Mouse (Mus musculus) neural tube, embryonic 13.5 days (tissue): ENCODE results near the gene Casp14. TPM values are rescaled to one million over a fixed set of nuclear protein-coding genes. Genes with fewer than 3 reads are reported as not detected.

ENCODE experiments used
- ATAC-seq: fragments of 200-750 bp; cut with Nextera tagmentation; 2 replicates; pipeline ENCODE4 v1.8.0; 2017; ENCODE audit warnings: low read depth, mild to moderate bottlenecking, moderate TSS enrichment, moderate library complexity
- H3K27ac ChIP-seq: fragments of 300-500 bp; sonication (generic); replicated peaks from 2 replicates; pipeline ENCODE4 v1.5.1; 2015; ENCODE audit warnings: moderate library complexity, mild to moderate bottlenecking, inconsistent platforms
- H3K27me3 ChIP-seq: fragments of 300-500 bp; sonication (generic); 2 replicates; pipeline ENCODE4 v1.6.1; 2015; ENCODE audit warnings: mild to moderate bottlenecking, inconsistent platforms
- H3K36me3 ChIP-seq: fragments of 300-500 bp; sonication (generic); 2 replicates; pipeline ENCODE4 v1.6.1; 2015; ENCODE audit warnings: mild to moderate bottlenecking, inconsistent platforms
- H3K4me1 ChIP-seq: fragments of 300-500 bp; sonication (generic); replicated peaks from 2 replicates; pipeline ENCODE4 v1.6.1; 2015; ENCODE audit warnings: inconsistent platforms
- H3K4me2 ChIP-seq: fragments of 300-500 bp; sonication (generic); 2 replicates; pipeline ENCODE4 v1.6.1; 2015; ENCODE audit warnings: inconsistent platforms, mild to moderate bottlenecking, moderate library complexity
- H3K4me3 ChIP-seq: fragments of 300-500 bp; sonication (generic); 2 replicates; pipeline ENCODE4 v1.5.1; 2015; ENCODE audit warnings: mild to moderate bottlenecking, inconsistent platforms
- H3K9ac ChIP-seq: fragments of 300-500 bp; sonication (generic); 2 replicates; pipeline ENCODE4 v1.6.1; 2015; ENCODE audit warnings: moderate library complexity, mild to moderate bottlenecking, inconsistent platforms
- H3K9me3 ChIP-seq: fragments of 300-500 bp; sonication (generic); 2 replicates; pipeline ENCODE4 v1.6.1; 2016; ENCODE audit warnings: inconsistent platforms
- WGBS: fragments of 180-500 bp; shearing (Covaris S2); methylation state at CpG from one replicate; pipeline ENCODE4 v1.1.7; 2015; 5-methylcytosine and 5-hydroxymethylcytosine counted together
- polyA plus RNA-seq: library from polyadenylated mRNA; unstranded; fragments of >200 nt; fragmentation: Nextera tagmentation; extraction: Ambion mirVana; gene quantifications from 2 replicates; pipeline ENCODE4 v1.2.1, GENCODE M21; 2015

Gene Casp14
- polyA plus RNA-seq, result not detected in 2 replicates

DNA sequence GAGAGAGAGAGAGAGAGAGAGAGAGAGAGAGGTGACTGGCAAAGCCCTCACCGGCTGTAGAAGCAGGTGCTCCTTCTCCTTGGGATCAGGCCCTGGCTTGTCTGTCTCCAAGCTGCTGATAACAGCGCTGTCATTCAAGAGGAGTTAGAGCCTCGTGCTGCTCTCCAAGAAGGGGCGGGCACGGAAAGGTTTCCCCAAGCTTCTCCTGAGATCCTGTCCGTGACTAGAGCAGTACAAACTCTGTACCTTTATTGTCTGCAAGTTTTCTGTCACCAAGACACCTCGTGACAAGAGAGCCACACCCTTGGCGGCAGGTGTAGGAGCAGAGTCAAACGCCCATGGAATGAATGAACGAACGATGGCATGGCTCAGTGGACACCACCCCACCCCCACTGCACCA, at the start of gene Casp14:
TSS of gene Casp14 (minus strand) at position 239 of the 400 bp plus-strand sequence.
- H3K4me3 ChIP-seq, result no peak within 1 kb of the TSS
- H3K36me3 ChIP-seq, result no peaks in the 10 kb centered on the region
- no peak within 1 kb of the TSS for H3K9ac ChIP-seq
- no peak within 1 kb of the TSS for H3K4me2 ChIP-seq
- no peaks in the 10 kb centered on the region for H3K27me3 ChIP-seq
- ATAC-seq, result no peak
- H3K4me1 ChIP-seq, result no peaks in the 10 kb centered on the region
- no peak within 1 kb of the TSS for H3K27ac ChIP-seq
- H3K9me3 ChIP-seq, result no peaks in the 10 kb centered on the region
- 75% methylated on average over 10 of the region's 11 CpGs for WGBS

- Histone ChIP-seq H3K4me1 (no peaks in the 10 kb centered on the region), H3K9ac (no peak overlapping the region), H3K27ac (no peak overlapping the region), H3K4me3 (no peak overlapping the region), H3K4me2 (no peak overlapping the region), H3K9me3 (0 out of 2 replicates have a peak, but pooled peaks cover 4% of the 10 kb centered on the region), H3K27me3 (no peaks in the 10 kb centered on the region), H3K36me3 (no peaks in the 10 kb centered on the region)
- ATAC-seq, result no peak
- WGBS, result 88% methylated on average over 1 of the region's 1 CpGs
Observed at GRCm38 (mm10) chr10:78765570-78765969, 47.5 kb upstream of the Casp14 start.

DNA sequence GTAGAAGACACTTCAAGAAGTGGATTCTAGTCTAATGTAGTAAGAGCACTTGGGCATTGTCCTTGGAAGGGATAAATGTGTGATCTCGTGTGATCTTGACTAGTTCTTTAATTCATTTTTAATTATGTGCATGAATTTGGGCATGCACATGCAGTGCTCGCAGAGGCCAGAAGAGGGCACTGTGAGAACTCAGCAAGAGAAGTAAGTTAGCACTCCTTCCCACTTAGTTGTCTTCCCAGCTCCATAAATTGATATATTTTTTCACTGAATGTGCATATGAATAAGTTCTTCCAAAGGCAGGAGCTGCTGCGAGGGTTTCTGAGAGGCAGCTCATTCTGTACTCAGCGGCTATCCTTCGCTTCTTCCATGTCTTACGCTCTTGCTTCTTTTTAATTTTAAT, 37.9 kb upstream of the Casp14 start:
- no peak overlapping the region for H3K4me2 ChIP-seq

GRCm38 (mm10) chr10:78752452-78753191, 34.5 kb upstream of the Casp14 start, which contains the start of gene Ccdc105:
Gene Ccdc105, minus strand, starts transcription at chr10:78753065.
- Histone ChIP-seq H3K9ac (peak within 1 kb of the TSS; percentile 79), H3K27ac (peak within 1 kb of the TSS; percentile 91), H3K9me3 (no peaks in the 10 kb centered on the region), H3K4me3 (peak within 1 kb of the TSS; percentile 53), H3K4me1 (peaks cover 8% of the 10 kb centered on the region), H3K36me3 (no peaks in the 10 kb centered on the region), H3K4me2 (peak within 1 kb of the TSS; percentile 78), H3K27me3 (peaks cover 20% of the 10 kb centered on the region)
- ATAC-seq, result peak; percentile 96
- under 1% methylated on average over 59 of the region's 61 CpGs for WGBS

More for the DNA sequence above, 37.9 kb upstream of the Casp14 start:
- Histone ChIP-seq H3K9ac (no peak overlapping the region), H3K27ac (no peak overlapping the region), H3K4me1 (peaks cover 7% of the 10 kb centered on the region), H3K27me3 (peaks cover 7% of the 10 kb centered on the region; the same call in 1 of the 2 replicates), H3K4me3 (no peak overlapping the region), H3K36me3 (no peaks in the 10 kb centered on the region), H3K9me3 (no peaks in the 10 kb centered on the region)
- ATAC-seq, result no peak
- 36% methylated on average over 6 of the region's 6 CpGs for WGBS

DNA sequence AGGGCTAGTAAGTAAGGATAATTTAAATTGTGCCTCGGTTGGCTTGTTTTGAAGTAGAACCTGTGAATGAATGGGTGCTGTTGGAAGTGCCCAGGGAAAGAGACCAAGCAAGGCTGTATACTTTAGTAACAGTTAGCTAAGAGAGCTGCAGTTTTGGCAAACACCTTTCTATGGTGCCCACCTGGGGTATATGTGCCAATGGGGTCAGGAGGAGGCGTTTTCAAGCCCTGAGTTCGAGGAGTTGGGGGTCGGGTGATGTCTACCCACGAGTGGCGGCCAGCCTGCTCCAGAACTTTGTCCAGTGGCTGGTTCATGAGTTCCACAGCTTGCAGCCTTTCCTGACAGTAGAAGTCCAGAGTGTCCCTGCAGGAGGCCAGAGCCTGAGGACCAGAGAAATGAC, 30.9 kb upstream of the Casp14 start:
- 89% methylated on average over 6 of the region's 6 CpGs for WGBS
- no peak for ATAC-seq

DNA sequence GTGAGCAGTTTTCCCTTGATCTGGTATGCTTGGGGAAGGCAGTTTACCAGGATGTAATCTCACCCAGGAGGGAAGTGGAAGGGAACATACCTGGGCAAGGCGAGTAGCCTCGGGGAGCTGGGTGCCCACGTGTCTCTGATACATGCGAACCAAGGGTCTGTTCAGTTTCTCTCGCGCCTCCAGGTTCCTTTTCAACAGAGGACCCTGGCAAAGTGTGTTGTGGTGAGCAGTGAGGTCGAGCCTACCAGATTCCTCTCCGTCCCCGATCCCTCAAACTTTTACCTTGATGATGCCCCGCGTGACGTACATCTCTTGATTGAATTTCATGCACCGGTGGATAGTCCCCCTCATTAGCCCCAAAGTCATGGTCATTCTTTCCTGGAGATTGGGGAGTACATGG, 30.1 kb upstream of the Casp14 start:
- Histone ChIP-seq H3K27me3 (peaks cover 20% of the 10 kb centered on the region), H3K4me1 (peaks cover 13% of the 10 kb centered on the region), H3K27ac (no peak overlapping the region), H3K4me3 (no peak overlapping the region), H3K4me2 (peak overlapping the region; percentile 60), H3K9ac (no peak overlapping the region), H3K36me3 (no peaks in the 10 kb centered on the region), H3K9me3 (no peaks in the 10 kb centered on the region)
- 80% methylated on average over 13 of the region's 13 CpGs for WGBS
- no peak for ATAC-seq

More for the DNA sequence above, 30.9 kb upstream of the Casp14 start:
- Histone ChIP-seq H3K4me3 (no peak overlapping the region), H3K27ac (no peak overlapping the region), H3K4me1 (peaks cover 13% of the 10 kb centered on the region), H3K9ac (no peak overlapping the region), H3K36me3 (no peaks in the 10 kb centered on the region), H3K4me2 (no peak overlapping the region), H3K27me3 (peaks cover 20% of the 10 kb centered on the region), H3K9me3 (no peaks in the 10 kb centered on the region)

- Histone ChIP-seq H3K4me3 (peak overlapping the region; percentile 38), H3K4me1 (peaks cover 12% of the 10 kb centered on the region), H3K27ac (no peak overlapping the region), H3K4me2 (peak overlapping the region; percentile 60), H3K27me3 (peaks cover 20% of the 10 kb centered on the region), H3K9me3 (no peaks in the 10 kb centered on the region), H3K36me3 (no peaks in the 10 kb centered on the region), H3K9ac (peak overlapping the region; percentile 61)
- ATAC-seq, result peak; percentile 87
- WGBS, result 1% methylated on average over 27 of the region's 27 CpGs
Observed at GRCm38 (mm10) chr10:78747035-78747721, 29.1 kb upstream of the Casp14 start.

- Histone ChIP-seq H3K36me3 (no peaks in the 10 kb centered on the region), H3K4me1 (peaks cover 6% of the 10 kb centered on the region; the same call in 1 of the 2 replicates), H3K4me3 (no peak overlapping the region), H3K9me3 (no peaks in the 10 kb centered on the region), H3K9ac (no peak overlapping the region), H3K4me2 (no peak overlapping the region), H3K27ac (no peak overlapping the region), H3K27me3 (peaks cover 10% of the 10 kb centered on the region; the same call in 1 of the 2 replicates)
- WGBS, result 62% methylated on average over 4 of the region's 4 CpGs
- ATAC-seq, result no peak
Observed at GRCm38 (mm10) chr10:78745453-78746232, 27.5 kb upstream of the Casp14 start.

DNA sequence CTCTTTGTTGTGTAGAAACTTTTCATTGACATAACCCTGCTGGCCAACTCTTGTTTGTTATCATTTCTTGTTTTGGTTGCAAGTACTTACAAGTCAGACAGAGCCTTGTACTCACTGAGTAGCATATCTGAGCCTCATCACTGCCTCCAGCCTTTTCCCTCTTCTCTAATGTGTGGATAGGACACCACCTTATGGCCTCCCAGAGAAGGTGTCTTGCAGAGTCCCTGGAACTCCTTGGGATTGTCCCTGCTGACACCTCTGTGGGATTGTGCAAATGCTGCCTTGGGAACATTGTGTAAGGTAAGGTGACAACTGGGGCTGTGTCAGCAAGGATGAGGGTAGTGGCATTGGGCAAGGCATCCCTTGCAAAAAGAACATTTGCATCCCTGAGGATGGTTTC, 25.6 kb upstream of the Casp14 start:
- H3K4me3 ChIP-seq, result no peak overlapping the region
- no peak overlapping the region for H3K4me2 ChIP-seq
- H3K36me3 ChIP-seq, result no peaks in the 10 kb centered on the region
- ATAC-seq, result no peak
- peaks cover 6% of the 10 kb centered on the region; the same call in 1 of the 2 replicates for H3K27me3 ChIP-seq
- no peak overlapping the region for H3K27ac ChIP-seq
- H3K4me1 ChIP-seq, result peaks cover 6% of the 10 kb centered on the region; the same call in 1 of the 2 replicates
- H3K9ac ChIP-seq, result no peak overlapping the region
- no peaks in the 10 kb centered on the region for H3K9me3 ChIP-seq

DNA sequence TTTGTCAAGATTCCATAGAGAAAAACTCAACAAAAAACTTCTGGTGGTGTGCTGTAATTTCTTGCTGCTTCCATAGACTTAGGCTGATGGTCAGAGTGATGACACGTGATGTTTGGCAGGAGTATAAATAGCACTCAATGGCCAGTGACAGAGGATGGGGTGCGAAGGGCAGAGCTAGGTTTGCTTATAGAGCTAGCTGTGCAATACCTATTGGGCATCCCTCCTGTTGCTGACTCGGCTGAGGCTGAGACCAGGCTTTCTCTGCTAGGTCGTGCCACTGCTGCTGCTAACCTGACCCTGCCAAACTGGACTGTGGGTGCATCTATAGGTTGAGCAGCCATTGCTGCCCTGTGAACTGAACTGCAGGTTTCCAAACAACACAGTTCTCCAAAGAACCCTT, 21.7 kb upstream of the Casp14 start:
- no peak for ATAC-seq
- no peaks in the 10 kb centered on the region for H3K36me3 ChIP-seq

GRCm38 (mm10) chr10:78727876-78728275, 9.8 kb upstream of the Casp14 start:
- H3K4me3 ChIP-seq, result no peak overlapping the region
- H3K9ac ChIP-seq, result no peak overlapping the region
- H3K27me3 ChIP-seq, result no peaks in the 10 kb centered on the region
- ATAC-seq, result no peak
- H3K4me1 ChIP-seq, result 0 out of 2 replicates have a peak, but pooled peaks cover 5% of the 10 kb centered on the region
- H3K4me2 ChIP-seq, result no peak overlapping the region
- no peaks in the 10 kb centered on the region for H3K9me3 ChIP-seq
- H3K27ac ChIP-seq, result no peak overlapping the region
- no peaks in the 10 kb centered on the region for H3K36me3 ChIP-seq
- 82% methylated on average over 5 of the region's 5 CpGs for WGBS

More for the DNA sequence above, 21.7 kb upstream of the Casp14 start:
- Histone ChIP-seq H3K9me3 (no peaks in the 10 kb centered on the region), H3K4me2 (no peak overlapping the region), H3K4me3 (no peak overlapping the region), H3K27me3 (no peaks in the 10 kb centered on the region), H3K27ac (no peak overlapping the region), H3K9ac (no peak overlapping the region), H3K4me1 (no peaks in the 10 kb centered on the region)
- 80% methylated on average over 4 of the region's 4 CpGs for WGBS

DNA sequence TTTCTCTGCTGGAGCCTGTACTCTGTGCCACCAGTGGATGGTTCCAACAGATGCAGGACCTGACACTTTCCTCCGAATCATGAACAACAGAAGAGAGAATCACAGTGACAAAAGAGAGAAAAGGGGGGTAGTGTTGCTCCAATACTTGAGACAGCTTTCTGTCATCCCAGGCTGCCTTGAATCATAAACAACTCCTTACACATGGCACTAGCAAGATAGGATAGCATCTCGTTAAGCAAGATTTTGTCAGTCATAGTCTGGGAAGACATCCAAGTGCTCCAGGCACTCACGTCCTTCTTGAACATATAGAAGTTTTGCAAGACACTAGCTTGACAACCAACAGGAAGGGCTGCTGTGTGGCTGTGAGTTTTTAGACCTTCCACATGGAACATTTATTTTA, 8.9 kb upstream of the Casp14 start:
- no peak overlapping the region for H3K27ac ChIP-seq
- H3K9me3 ChIP-seq, result no peaks in the 10 kb centered on the region
- no peak overlapping the region for H3K9ac ChIP-seq
- WGBS, result 81% methylated on average over 3 of the region's 3 CpGs
- H3K4me1 ChIP-seq, result 0 out of 2 replicates have a peak, but pooled peaks cover 5% of the 10 kb centered on the region
- no peaks in the 10 kb centered on the region for H3K36me3 ChIP-seq
- no peak for ATAC-seq
- H3K4me2 ChIP-seq, result no peak overlapping the region
- no peak overlapping the region for H3K4me3 ChIP-seq
- no peaks in the 10 kb centered on the region for H3K27me3 ChIP-seq
